Mouse (Mus musculus) spleen, adult 10 weeks (tissue): ENCODE data around the gene Pck2. TPM values are rescaled to one million over a fixed set of nuclear protein-coding genes. Genes with fewer than 3 reads are reported as not detected.

Experiments
- polyA plus RNA-seq: library from polyadenylated mRNA; stranded (reverse); fragments of 350-450 nt; fragmentation: Illumina TruSeq; extraction: RNeasy Lipid Tissue Mini Kit (QIAGEN cat#74804); gene quantifications from one replicate; pipeline ENCODE4 v1.2.3, GENCODE M21; 2015; ENCODE audit warnings: low replicate concordance; ENCODE audit not compliant: insufficient read depth

The Pck2 gene
- polyA plus RNA-seq = 23.0 TPM

DNA sequence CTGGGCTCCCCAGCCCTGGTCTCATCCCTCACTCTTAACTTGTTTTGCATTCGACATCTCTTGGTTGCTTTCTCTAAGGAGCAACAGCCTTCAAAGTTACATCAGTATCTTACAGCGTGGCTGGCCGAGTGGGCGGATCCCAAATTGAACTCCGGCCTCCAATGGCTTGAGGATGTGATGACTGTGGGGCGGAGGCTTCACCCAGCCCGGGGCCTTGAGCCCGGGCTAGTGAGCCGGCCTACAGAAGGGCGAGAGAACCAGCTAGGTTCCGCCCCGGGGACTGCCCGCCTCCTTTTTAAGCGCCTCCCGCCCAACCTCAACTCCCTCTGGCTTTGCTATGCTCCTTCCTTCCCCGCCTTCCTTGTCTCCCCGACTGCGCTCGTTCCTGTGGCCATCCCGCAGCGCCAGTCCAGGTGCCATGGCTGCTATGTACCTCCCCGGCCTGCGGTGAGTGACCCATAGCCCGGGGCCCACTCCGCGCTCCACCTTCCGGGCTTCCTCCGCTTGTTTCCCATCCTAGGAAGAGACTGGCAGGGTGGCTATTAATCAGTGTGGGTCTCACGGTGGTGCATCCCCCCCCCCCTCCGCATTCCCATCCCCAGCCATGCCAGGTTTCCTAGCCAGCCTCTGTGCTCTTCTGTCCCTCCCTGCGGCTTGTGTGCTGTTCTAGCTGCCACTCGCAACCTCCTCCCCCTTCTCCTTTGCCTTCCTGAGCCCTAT lies at the start of gene Pck2:
TSS of gene Pck2 (plus strand) at position 200 of the 720 bp plus-strand sequence.

DNA sequence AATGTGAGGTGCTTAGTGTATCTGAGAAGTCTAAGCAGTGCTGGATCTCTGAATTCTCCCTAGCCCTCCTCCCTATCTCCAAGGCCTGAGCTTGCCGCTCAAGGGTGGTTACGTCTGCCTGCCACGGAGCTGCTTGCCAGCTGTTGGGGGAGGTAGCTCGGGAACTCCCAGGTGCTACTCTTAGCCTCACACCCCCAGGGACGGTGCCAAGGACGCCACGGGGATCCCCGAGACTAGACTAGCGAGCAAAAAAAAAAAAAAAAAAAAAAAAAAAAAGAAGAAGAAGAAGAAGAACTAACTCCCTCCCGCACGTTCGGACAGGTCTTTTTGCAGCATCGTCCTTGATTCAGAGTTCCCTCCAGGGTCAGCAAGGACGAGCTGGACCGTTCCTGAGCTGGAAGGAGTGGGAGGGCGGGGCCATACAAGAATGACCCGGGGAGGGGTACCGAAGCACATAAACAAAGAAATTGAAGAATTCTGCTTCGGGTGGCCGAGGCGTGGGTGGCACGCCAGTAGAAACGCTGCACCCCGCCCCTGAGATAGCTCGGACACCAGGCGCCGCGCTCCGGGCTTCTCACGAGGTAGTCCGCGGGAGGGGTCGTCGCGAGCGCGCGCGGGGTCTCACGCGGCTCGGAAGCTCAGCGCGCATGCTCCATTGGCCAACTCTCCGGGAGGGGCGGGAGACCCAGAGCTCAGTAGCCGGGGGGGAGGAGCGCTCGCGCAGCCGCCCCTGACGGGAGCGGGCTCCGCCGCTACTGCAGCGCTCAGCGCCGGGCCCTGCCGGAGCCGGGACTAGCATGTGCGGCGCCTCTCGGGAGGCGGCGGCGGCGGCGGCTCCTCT lies 49.5 kb upstream of the Pck2 start, which contains the start of gene Carmil3:
TSS of gene Carmil3 (plus strand) at position 291 of the 841 bp plus-strand sequence.

DNA sequence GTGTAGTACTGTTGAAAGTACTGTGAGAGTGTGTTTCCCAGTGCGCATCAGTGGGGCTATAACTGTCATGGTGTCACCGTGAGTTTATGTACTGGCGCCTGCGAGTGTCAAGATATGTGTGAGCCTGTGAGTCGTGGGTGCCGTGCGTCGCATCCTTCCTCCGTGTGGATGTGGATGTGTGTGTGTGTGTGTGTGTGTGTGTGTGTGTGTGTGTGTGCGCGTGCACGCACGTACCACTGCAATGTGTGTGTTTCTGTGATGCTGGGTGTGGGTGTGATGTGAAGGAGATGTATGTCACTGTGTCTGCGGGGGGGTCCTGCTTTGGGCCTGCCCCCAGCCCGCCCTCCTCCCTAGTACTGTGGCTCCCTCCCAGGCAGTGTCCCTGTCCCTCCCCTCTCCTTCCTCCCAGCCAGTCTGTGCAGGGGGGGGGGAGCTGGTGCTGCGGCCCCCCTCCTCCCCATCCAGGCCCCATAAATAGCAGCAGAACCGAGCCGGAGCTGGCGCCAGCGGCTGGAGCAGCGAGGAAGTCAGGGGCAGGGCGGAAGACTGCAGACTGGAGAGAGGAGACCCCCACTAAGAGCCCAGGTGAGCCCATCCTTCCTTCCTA lies 29.8 kb upstream of the Pck2 start, which contains the start of gene Cpne6:
TSS of gene Cpne6 (plus strand) at position 321 of the 607 bp plus-strand sequence.

DNA sequence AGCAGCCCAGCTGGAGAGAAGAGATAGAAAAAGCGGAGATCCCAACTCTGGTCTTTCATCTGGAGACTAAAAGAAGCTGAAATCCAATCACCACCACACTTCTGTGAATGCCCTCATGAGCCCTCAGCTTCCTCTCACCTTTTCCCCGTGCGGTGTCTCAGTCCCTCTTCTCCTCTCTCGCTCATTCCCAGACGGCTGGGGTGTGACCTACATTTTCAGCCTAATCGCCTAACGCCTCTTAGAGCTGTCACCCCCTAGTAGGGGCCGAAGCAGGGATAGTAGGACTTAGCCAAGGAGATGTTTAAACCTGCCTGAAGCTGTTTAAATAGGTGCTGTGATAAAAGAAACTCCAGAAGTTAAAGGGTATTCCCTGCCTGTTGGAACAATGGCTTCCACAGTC lies 15.3 kb upstream of the Pck2 start, which contains the start of gene Nrl:
TSS of gene Nrl (minus strand) at position 197 of the 400 bp plus-strand sequence.

DNA sequence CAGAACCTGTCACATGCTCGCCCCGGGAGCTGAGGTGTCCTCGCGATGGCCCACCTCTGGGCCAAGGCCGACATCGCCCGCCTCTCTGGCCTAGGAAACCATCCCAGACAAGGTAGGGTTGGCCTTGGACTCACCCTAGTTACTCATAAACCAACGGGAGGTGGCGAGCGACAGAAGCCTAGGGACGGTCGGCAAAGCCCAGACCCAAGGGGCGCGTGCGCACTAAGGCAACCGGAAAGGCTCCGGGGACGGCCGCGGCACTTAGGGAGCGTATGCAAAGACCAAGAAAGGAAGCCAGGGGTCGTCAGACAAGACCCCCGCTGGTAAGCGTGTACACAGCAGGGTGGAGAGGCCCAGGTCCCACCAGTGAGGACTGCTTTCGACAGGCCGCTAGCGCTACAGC lies 19.7 kb downstream of the Pck2 start, which contains the start of gene Dcaf11:
TSS of gene Dcaf11 (plus strand) at position 208 of the 403 bp plus-strand sequence.

DNA sequence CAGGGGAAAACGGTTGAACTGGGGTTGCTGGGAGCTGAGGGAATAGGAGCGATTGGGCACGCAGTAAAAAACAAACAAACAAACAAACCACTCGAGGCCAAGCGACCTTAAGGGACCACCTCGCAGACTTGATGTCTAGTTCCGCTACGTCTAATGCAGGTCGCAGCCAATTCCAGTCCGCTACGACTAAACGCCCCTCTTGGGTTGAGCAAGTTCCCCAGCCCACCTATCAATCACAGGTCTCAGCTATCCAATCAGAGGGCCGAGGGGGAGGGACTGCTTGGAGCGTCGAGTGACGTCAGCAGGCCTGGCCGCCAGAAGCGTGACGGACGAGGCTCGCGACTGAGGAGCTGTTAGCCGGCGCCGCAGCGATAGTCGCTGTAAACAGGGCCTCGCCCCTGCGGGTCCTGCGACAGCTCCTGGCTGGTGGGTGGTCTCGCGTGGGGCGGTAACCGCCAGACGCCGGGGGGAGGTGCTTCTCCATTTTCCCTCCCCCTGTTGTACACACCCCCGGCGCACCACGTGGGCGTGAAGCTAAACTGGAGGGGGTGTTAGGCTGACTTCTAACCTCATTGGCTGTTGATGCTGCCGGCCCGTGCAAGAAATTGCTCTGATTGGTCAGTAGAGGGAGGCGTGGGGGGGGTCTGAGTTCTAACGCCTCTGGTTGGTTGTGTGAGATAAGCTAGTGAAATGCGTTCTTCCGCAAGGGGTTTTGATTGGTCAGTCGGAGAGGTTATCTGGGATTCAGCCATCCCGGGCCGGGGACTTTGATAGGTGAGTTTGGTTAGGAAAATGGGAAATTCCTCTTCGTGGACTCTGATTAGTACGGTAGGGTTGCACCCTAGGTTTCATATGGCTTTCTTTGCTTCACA lies 20.4 kb downstream of the Pck2 start, which contains the start of gene A730061H03Rik:
TSS of gene A730061H03Rik (minus strand) at position 205 of the 872 bp plus-strand sequence.

DNA sequence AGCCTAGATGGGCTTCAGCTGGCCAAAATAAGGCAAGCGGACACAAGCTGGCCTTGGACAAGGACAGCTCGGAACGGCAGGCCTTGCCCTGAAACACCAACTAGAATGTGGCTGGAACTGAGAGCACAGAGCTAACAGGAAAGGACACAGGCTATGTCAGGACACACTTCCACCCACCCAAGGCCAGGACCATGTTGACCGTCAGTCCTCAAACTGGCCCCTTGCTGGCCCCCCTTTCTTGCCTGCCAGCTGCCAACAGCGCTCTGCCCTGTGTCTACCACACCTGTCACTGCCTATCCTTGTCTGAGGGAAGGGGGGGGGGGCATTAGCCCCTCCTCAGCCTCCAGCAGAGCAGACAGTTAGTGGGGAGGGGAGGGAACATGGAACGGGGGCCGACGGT lies 35.2 kb downstream of the Pck2 start, which contains the start of gene Fitm1:
TSS of gene Fitm1 (plus strand) at position 316 of the 400 bp plus-strand sequence.

DNA sequence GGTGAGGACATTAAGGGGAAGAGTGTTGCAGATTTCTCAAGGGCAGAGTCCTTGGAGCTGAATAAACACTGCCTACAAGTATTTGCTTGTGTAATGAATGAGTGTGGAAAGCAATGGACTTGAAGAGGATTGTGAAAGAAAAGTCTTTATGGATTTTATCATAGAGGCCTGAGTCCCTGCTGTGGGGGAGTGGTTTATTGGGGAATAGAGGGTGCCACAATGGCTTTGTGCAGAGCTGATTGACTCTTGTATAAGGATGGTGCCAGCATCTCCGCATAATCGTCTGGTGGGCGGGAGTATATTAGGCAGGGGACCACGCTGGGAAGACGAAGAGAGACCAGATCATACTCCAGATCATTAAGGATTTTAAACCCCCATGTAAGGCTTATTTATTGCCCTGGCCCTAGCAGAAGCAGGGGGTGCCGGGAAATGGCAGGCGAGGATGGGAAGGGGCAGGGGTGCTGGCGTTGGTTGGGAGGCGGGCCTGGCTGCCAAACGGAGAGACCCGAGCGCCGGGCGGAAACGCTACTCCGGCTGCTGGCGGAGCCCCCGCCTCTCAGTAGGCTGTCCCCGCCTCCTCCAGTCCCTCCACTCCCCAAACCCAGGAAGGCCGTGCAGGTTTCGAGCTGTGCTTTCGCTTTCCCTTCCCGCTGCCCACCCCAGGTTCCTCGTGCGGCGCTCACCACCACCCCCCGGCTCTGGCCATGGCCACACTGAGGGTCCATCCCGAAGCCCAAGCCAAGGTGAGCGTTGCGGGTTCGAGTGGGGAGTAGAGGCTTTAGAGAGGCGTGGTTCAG lies 38.0 kb downstream of the Pck2 start, which contains the start of gene Psme1:
TSS of gene Psme1 (plus strand) at position 253 of the 797 bp plus-strand sequence.

DNA sequence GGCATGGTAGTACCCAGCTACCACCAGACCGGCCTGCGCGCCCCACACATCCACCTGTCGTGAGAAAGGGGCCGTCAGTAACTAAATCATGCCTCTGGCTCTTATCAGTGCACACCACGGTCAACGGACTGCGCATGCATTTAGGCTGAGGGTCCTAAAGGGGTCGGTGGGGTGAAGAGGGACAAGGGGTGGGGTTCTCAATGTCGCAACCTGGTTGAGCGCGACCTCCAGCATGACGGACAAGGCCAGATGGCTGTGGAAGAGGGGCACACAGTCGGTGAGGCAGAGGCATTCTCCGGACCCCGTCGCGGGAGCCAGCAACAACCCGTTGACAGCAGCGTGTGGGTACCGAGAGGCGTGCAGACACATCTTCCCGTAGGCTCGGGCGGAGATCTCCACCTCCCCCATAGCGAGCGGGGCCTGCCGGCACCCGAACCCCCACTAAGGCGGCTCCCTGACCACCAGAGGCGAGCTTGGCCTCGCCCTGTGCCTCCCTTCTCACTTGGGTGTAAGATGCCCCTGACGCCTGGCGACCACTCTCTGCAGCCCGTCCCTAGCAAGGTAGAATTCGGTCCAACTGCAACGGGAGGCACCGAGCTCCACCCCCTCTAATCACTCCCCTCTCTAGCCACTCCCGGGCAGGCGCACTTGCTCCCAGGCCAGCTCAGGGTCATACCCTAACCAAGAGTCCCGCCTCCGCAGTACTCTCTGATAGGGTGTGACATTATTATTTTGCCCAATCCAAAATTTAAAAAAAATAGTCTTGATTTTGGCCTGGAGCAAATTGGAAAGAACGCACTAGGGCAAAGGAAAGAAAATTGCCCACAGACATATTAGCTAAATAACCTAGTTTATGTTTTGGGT lies 44.9 kb downstream of the Pck2 start, which contains the start of gene Emc9:
TSS of gene Emc9 (minus strand) at position 601 of the 864 bp plus-strand sequence.

DNA sequence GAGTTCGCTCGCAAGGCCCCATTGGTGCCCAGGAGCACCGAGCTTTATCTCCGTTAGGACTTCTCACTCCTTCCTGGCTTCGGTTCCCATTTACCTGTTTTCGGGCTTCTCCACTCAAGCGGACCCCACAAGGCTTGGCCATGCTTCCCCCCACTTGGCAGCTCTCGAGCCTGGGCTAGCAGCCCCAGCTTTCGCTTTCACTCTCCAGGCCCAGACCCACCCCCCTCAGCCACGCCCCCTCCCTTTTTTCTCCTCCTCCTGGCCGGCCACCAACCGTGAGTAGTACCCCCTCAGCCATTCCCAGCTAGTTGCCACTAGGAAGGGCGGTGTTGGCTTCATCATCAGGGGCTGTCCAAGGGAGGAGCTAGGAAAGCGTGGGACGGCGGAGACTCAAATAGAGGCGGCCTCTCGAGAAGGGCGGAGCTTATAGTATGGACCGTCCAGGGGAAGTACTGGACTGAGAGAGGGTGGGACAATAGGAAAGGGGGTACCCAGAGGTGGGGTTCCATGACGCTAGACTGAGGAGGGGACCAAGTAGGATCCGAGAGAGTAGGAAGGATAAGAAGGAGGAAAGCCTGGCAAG lies 50.8 kb downstream of the Pck2 start, which contains the start of gene Psme2:
TSS of gene Psme2 (minus strand) at position 366 of the 583 bp plus-strand sequence.

DNA sequence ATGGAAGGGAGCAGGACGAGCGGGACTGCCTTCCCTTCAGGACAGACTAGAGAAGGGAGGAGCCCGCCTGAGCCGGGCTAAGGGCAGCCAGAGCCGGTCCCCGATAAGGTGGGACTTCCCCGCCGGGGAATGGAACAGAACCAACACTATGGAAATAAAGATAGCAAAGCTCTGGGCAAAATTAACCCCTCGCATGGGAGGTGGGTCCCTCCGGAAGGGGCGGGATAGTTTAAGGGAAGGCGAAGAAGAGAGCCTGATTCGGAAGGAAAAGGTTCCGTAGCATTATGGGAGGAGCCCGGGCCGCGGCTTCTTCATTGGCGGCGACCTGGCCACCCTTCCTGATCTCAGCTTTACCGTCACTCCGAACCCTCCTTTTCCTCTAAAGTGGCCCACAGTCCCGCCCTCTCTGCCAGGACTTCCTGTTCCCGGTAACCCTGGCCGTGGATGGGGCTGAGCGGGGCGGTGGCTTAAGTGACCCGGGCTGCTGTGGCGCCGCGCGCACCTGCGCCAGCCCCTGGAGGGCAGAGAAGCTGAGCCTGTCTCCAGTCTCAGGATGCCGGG lies 51.3 kb downstream of the Pck2 start, which contains the start of gene Rnf31:
TSS of gene Rnf31 (plus strand) at position 378 of the 561 bp plus-strand sequence.

Other genes starting within 250 kb of the Pck2 start
- gene Dhrs4, start 61.5 kb upstream of the Pck2 start, polyA plus RNA-seq = 26.8 TPM
- gene Carmil3, start 49.6 kb upstream of the Pck2 start, polyA plus RNA-seq = 0.87 TPM
- gene Cpne6, start 29.8 kb upstream of the Pck2 start, polyA plus RNA-seq = not detected
- gene Nrl, start 15.3 kb upstream of the Pck2 start, polyA plus RNA-seq = not detected
- gene Dcaf11, start 19.7 kb downstream of the Pck2 start, polyA plus RNA-seq = 64.7 TPM
- not detected for gene A730061H03Rik, start 20.1 kb downstream of the Pck2 start, polyA plus RNA-seq
- gene Fitm1, start 35.4 kb downstream of the Pck2 start, polyA plus RNA-seq = not detected
- gene Psme1, start 37.9 kb downstream of the Pck2 start, polyA plus RNA-seq = 474 TPM
- 11.9 TPM for gene Emc9, start 45.0 kb downstream of the Pck2 start, polyA plus RNA-seq
- 451 TPM for gene Psme2, start 50.8 kb downstream of the Pck2 start, polyA plus RNA-seq
- gene Rnf31, start 51.4 kb downstream of the Pck2 start, polyA plus RNA-seq = 67.4 TPM
- 106 TPM for gene Irf9, start 63.3 kb downstream of the Pck2 start, polyA plus RNA-seq
- gene Rec8, start 77.8 kb downstream of the Pck2 start, polyA plus RNA-seq = 2.6 TPM
- 21.3 TPM for gene Ipo4, start 95.7 kb downstream of the Pck2 start, polyA plus RNA-seq
- gene Gm49378, start 97.6 kb downstream of the Pck2 start, polyA plus RNA-seq = 1.5 TPM
- 57.7 TPM for gene Tm9sf1, start 103.5 kb downstream of the Pck2 start, polyA plus RNA-seq
- gene Tssk4, start 109.9 kb downstream of the Pck2 start, polyA plus RNA-seq = 1.7 TPM
- gene Mdp1, start 120.2 kb downstream of the Pck2 start, polyA plus RNA-seq = 71.8 TPM
- gene Gmpr2, start 131.7 kb downstream of the Pck2 start, polyA plus RNA-seq = 54.9 TPM
- gene Nedd8, start 131.9 kb downstream of the Pck2 start, polyA plus RNA-seq = 226 TPM
- gene Tinf2, start 141.6 kb downstream of the Pck2 start, polyA plus RNA-seq = 54.5 TPM
- 15.3 TPM for gene Tgm1, start 173.7 kb downstream of the Pck2 start, polyA plus RNA-seq
- 19.2 TPM for gene Rabggta, start 182.0 kb downstream of the Pck2 start, polyA plus RNA-seq
- gene Dhrs1, start 205.4 kb downstream of the Pck2 start, polyA plus RNA-seq = 90.3 TPM
- gene Nop9, start 205.4 kb downstream of the Pck2 start, polyA plus RNA-seq = 22.0 TPM
- gene Cideb, start 218.2 kb downstream of the Pck2 start, polyA plus RNA-seq = not detected
- 0.28 TPM for gene Ltb4r2, start 221.2 kb downstream of the Pck2 start, polyA plus RNA-seq
- 1.8 TPM for gene Ltb4r1, start 225.7 kb downstream of the Pck2 start, polyA plus RNA-seq
- gene Adcy4, start 243.8 kb downstream of the Pck2 start, polyA plus RNA-seq = 3.7 TPM
- gene Ripk3, start 248.6 kb downstream of the Pck2 start, polyA plus RNA-seq = 53.5 TPM